Mouse (Mus musculus): ENCODE data around the gene Ubr2. TPM values are rescaled to one million over a fixed set of nuclear protein-coding genes. Genes with fewer than 3 reads are reported as not detected.

The Ubr2 gene
- polyA plus RNA-seq (2017; shearing (Covaris generic)) = 10 to 100 TPM; 51.5 to 54.6 TPM

DNA sequence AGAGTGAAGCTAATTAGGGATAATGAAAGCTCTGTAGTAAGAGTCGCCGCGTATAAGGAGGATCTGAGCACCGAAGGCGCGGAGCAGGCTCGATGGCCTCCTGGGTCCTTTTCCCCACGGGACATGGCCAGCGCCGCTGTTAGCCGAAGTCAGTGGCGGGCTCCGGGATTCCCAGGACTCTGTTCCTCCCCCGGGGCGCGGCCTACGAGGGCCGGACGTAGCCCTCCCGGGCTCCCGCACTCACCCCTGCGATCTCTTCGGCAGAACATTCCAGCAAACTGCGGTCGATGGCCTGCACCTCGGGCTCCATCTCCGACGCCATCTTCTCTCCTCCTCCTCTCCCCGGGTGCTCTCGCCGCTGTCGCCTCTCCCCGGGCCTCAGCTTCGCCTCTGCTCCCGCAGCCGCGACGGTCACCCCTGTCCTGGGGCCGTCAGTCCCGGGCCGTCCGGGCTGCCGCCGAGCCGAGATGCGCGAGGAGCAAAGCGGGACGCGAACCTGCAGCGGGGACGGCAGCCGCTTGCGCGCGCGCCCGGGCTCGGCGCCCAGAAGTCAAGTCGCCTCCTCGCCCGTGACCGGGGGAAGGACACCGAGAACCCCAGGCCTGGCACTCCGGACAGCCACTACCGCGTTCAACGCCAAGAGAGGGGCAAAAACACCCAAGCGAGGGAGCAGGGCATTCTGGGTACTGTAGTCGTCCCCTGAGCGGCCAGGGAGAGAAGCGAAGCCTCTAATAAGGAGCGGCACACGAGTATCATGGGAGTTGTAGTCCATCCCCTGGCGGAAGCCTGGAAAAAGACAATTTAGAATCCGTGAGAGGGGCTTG, at the start of gene Ubr2:
Ubr2 (minus strand) TSS at position 659 of the 824 bp plus-strand sequence.

DNA sequence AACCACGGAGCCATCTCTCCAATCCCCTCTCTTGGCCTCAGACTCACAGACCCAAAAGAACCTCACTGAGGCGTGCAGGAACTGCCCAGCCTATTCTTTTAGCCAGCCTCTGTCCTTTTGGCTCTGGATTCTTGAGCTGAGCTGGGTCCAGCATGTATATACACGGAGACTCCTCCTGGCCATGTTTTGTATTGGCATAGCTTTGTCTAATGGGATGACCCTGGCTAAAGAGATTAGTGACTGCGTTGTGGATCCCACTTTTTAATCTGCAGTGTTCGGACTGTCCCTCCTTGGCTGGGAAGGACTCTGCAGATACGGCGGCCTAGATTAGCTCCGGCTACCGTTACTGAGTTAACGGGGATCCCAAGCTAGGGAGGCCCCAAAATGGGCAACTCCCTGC, 100.2 kb downstream of the Ubr2 start, which contains the start of gene Prph2:
Prph2 (plus strand) TSS at position 274 of the 400 bp plus-strand sequence.

DNA sequence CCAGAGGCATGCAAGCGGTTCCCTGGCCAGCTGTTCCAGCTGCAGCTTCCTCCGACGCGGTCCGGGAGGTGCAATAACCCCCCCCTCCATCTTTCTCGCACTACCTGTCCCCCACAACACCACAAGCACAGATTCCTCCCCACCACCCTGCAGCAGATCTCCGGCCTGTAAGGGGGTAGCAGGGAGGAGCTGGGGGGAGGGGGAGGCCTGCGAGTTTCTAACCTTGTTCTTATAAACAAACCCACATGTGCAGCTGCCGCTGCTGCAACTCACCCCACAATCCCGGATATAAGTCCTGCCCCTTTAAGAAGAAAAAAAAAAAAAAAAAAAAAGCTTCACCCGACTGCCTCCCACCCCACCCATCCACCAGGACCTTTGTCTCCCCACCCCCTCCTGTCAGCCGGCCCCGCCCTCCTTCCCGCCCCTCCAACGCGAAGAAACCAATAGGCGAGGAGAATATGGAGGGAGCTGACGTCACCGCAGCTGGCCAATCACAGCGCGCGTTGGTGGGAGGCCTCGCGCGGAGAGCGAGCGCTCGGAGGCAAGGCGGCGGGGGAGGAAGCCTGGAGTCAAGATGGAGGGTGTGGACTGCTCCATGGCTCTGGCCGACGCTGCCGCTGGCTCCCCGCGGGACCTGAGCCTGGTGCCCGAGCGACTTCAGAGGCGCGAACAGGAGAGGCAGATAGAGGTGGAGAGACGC, 120.1 kb downstream of the Ubr2 start, which contains the start of gene Tbcc:
Tbcc (plus strand) TSS at position 569 of the 700 bp plus-strand sequence.

Other genes with a start within 250 kb of the Ubr2 start
- gene Ptcra, start 246.8 kb downstream of the Ubr2 start, polyA plus RNA-seq (2017; shearing (Covaris generic)) = under 1 TPM in 1 of 2 experiments, not detected in 1; 0.66 TPM
- 10 to 100 TPM; 25.3 to 26.4 TPM for gene 2310039H08Rik, start 237.9 kb downstream of the Ubr2 start, polyA plus RNA-seq (2017; shearing (Covaris generic))
- 100 to 1,000 TPM; 118 to 123 TPM for gene Rpl7l1, start 227.9 kb downstream of the Ubr2 start, polyA plus RNA-seq (2017; shearing (Covaris generic))
- 10 to 100 TPM; 35.0 to 36.8 TPM for gene Bicral, start 152.1 kb downstream of the Ubr2 start, polyA plus RNA-seq (2017; shearing (Covaris generic))
- 10 to 100 TPM; 52.3 to 54.9 TPM for gene Tbcc, start 119.9 kb downstream of the Ubr2 start, polyA plus RNA-seq (2017; shearing (Covaris generic))
- gene Prph2, start 100.1 kb downstream of the Ubr2 start, polyA plus RNA-seq (2017; shearing (Covaris generic)) = 1 to 10 TPM in 1 of 2 experiments, under 1 TPM in 1; 0.41 to 1.3 TPM

All from inflammation-experienced regulatory T-cells (primary cell).